Mouse (Mus musculus) heart, embryonic 15.5 days (tissue): ENCODE measurements around the gene Kras. TPM values are rescaled to one million over a fixed set of nuclear protein-coding genes. Genes with fewer than 3 reads are reported as not detected.

ENCODE experiments used
- ATAC-seq: fragments of 200-750 bp; cut with Nextera tagmentation; replicated peaks from 2 replicates; pipeline ENCODE4 v1.8.0; 2017; ENCODE audit warnings: low read depth, moderate TSS enrichment; ENCODE audit not compliant: insufficient number of reproducible peaks, insufficient read depth, low FRiP score
- H3K27ac ChIP-seq: fragments of 300-500 bp; sonication (generic); 2 replicates; pipeline ENCODE4 v1.5.1; 2015; ENCODE audit warnings: mild to moderate bottlenecking, inconsistent platforms
- H3K27me3 ChIP-seq: fragments of 300-500 bp; sonication (generic); 2 replicates; pipeline ENCODE4 v1.6.1; 2015; ENCODE audit warnings: inconsistent platforms
- H3K36me3 ChIP-seq: fragments of 300-500 bp; sonication (generic); 2 replicates; pipeline ENCODE4 v1.6.1; 2015; ENCODE audit warnings: mild to moderate bottlenecking, inconsistent platforms
- H3K4me1 ChIP-seq: fragments of 300-500 bp; sonication (generic); replicated peaks from 2 replicates; pipeline ENCODE4 v1.6.1; 2015; ENCODE audit warnings: inconsistent platforms
- H3K4me2 ChIP-seq: fragments of 300-500 bp; sonication (generic); 2 replicates; pipeline ENCODE4 v1.6.1; 2015; ENCODE audit warnings: inconsistent platforms, mild to moderate bottlenecking, moderate library complexity
- H3K4me3 ChIP-seq: fragments of 300-500 bp; sonication (generic); 2 replicates; pipeline ENCODE4 v1.5.1; 2015; ENCODE audit warnings: mild to moderate bottlenecking, inconsistent platforms
- H3K9ac ChIP-seq: fragments of 300-500 bp; sonication (generic); 2 replicates; pipeline ENCODE4 v1.6.1; 2015; ENCODE audit warnings: mild to moderate bottlenecking, inconsistent platforms
- H3K9me3 ChIP-seq: fragments of 300-500 bp; sonication (generic); replicated peaks from 2 replicates; pipeline ENCODE4 v1.6.1; 2016; ENCODE audit warnings: inconsistent platforms
- WGBS: fragments of 180-500 bp; shearing (Covaris S2); methylation state at CpG from one replicate; pipeline ENCODE4 v1.1.7; 2015; ENCODE audit warnings: mixed read lengths; 5-methylcytosine and 5-hydroxymethylcytosine counted together
- polyA plus RNA-seq: library from polyadenylated mRNA; unstranded; fragments of >200 nt; fragmentation: Nextera tagmentation; extraction: Ambion mirVana; gene quantifications from 2 replicates; pipeline ENCODE4 v1.2.1, GENCODE M21; 2015

Kras gene
- polyA plus RNA-seq, 1 experiment from 2014 or later: 34.8 TPM

DNA sequence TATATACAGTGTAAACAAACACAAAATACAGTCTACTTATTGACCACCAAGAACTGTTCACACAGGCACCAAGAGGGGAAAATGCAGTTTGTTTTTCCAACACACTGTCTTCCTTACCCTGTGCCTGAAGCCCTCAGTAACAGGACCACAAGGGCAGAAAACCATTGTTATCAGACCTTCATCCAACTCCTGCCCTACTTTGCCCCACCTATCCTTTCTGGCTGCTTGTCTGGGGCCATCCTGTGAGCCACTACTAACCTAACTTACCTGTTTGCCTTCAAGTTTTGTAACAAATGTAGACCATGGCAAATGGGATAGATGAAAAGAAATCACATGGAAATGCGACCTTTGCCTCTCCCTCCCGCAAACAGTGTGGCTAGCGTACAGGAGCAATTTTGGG lies 2.2 kb downstream of the Kras start:
- peaks cover 13% of the 10 kb centered on the region for H3K27me3 ChIP-seq
- WGBS: 82% methylated on average over 3 of the region's 3 CpGs
- no peak overlapping the region for H3K9ac ChIP-seq
- peak overlapping the region; percentile 18; the same call in 1 of the 2 replicates for H3K4me2 ChIP-seq
- no peak overlapping the region for H3K27ac ChIP-seq
- ATAC-seq: no peak
- H3K9me3 ChIP-seq: no peaks in the 10 kb centered on the region
- H3K36me3 ChIP-seq: peaks cover 11% of the 10 kb centered on the region; the same call in 1 of the 2 replicates
- peaks cover 14% of the 10 kb centered on the region for H3K4me1 ChIP-seq
- H3K4me3 ChIP-seq: peak overlapping the region; percentile 2; the same call in 1 of the 2 replicates

DNA sequence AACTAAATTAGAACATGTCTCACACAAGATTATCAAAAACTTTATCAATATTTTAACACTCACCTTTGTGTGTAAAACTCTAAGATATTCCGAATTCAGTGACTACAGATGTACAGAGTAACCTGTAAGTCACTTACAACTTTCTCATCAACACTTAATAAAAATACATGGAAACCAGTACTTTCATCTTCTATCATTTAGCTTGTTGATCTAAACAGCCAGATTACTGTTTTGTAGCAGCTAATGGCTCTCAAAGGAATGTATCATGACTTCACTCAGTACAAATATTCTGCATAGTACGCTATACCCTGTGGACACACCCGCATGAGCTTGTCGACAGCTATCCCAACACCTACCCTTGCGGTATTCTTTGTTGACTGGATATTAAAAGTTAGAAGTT lies 3.2 kb downstream of the Kras start:
- H3K4me3 ChIP-seq: no peak overlapping the region
- ATAC-seq: no peak
- peaks cover 14% of the 10 kb centered on the region for H3K4me1 ChIP-seq
- 79% methylated on average over 5 of the region's 5 CpGs for WGBS
- no peaks in the 10 kb centered on the region for H3K9me3 ChIP-seq
- no peak overlapping the region for H3K27ac ChIP-seq
- no peak overlapping the region for H3K4me2 ChIP-seq
- 0 out of 2 replicates have a peak, but pooled peaks cover 5% of the 10 kb centered on the region for H3K27me3 ChIP-seq
- peaks cover 11% of the 10 kb centered on the region; the same call in 1 of the 2 replicates for H3K36me3 ChIP-seq
- H3K9ac ChIP-seq: no peak overlapping the region

GRCm38 (mm10) chr6:145242521-145242920 lies 7.5 kb downstream of the Kras start:
- H3K27me3 ChIP-seq: no peaks in the 10 kb centered on the region
- H3K4me2 ChIP-seq: no peak overlapping the region
- WGBS: 19% methylated on average over 1 of the region's 1 CpGs
- peaks cover 21% of the 10 kb centered on the region for H3K36me3 ChIP-seq
- ATAC-seq: no peak
- H3K27ac ChIP-seq: no peak overlapping the region
- H3K4me1 ChIP-seq: peaks cover 3% of the 10 kb centered on the region
- no peaks in the 10 kb centered on the region for H3K9me3 ChIP-seq
- no peak overlapping the region for H3K4me3 ChIP-seq
- no peak overlapping the region for H3K9ac ChIP-seq

DNA sequence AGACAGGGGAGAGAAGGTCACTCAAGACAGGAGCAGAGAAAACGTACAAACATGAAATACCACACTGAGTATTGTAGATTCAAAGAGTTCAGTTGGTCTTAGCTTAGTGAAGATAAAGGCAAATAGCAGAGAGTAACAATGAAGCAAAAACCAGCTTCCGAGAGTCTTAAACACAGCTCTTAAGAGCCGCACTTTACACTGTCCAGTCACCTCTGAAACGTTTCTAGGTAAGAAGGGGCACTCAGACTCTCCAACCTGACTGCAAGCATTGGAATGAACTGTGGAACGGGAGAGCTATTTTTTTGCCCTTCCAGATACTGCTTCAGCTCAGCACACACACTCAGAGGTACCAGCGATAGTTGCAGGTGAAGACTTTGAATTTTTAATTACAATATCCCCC lies 9.8 kb downstream of the Kras start:
- Histone ChIP-seq H3K4me2 (no peak overlapping the region), H3K36me3 (peaks cover 21% of the 10 kb centered on the region), H3K9ac (no peak overlapping the region), H3K4me1 (no peaks in the 10 kb centered on the region), H3K27ac (no peak overlapping the region), H3K9me3 (no peaks in the 10 kb centered on the region), H3K27me3 (no peaks in the 10 kb centered on the region), H3K4me3 (no peak overlapping the region)
- ATAC-seq: no peak
- 78% methylated on average over 6 of the region's 6 CpGs for WGBS

DNA sequence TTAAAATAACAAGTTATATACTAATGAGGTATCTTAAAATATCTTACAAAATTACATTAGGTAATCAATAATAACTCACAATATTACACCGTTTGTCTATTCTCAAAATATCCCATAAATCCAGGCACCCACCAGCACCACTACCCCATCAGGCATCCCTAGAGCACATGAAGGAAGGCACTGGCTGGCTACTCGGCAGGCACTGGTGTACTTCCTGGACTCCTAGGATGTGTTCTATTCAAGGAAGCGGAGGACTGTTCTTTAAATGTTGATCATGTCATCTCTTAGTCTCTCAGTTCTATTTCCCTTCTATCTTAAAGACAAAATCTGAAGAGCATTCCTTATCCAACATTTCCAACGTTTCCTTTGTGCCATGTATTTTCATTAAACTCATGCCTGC lies 12.9 kb downstream of the Kras start:
- Histone ChIP-seq H3K4me1 (no peaks in the 10 kb centered on the region), H3K4me2 (no peak overlapping the region), H3K9me3 (no peaks in the 10 kb centered on the region), H3K9ac (no peak overlapping the region), H3K27me3 (no peaks in the 10 kb centered on the region), H3K36me3 (peaks cover 15% of the 10 kb centered on the region), H3K4me3 (no peak overlapping the region), H3K27ac (no peak overlapping the region)
- 71% methylated on average over 4 of the region's 4 CpGs for WGBS
- ATAC-seq: no peak

- WGBS: 81% methylated on average over 6 of the region's 6 CpGs
Observed at GRCm38 (mm10) chr6:145235367-145235766, 14.7 kb downstream of the Kras start.

GRCm38 (mm10) chr6:145234391-145234790 lies 15.6 kb downstream of the Kras start:
- H3K4me3 ChIP-seq: no peak overlapping the region
- WGBS: 92% methylated on average over 1 of the region's 1 CpGs
- H3K36me3 ChIP-seq: peaks cover 13% of the 10 kb centered on the region
- no peaks in the 10 kb centered on the region for H3K4me1 ChIP-seq
- no peak for ATAC-seq
- no peaks in the 10 kb centered on the region for H3K27me3 ChIP-seq
- H3K4me2 ChIP-seq: no peak overlapping the region
- H3K27ac ChIP-seq: no peak overlapping the region
- no peak overlapping the region for H3K9ac ChIP-seq
- H3K9me3 ChIP-seq: no peaks in the 10 kb centered on the region

More at GRCm38 (mm10) chr6:145235367-145235766, 14.7 kb downstream of the Kras start:
- Histone ChIP-seq H3K4me1 (no peaks in the 10 kb centered on the region), H3K27ac (no peak overlapping the region), H3K4me3 (no peak overlapping the region), H3K27me3 (no peaks in the 10 kb centered on the region), H3K4me2 (no peak overlapping the region), H3K36me3 (peaks cover 9% of the 10 kb centered on the region), H3K9me3 (no peaks in the 10 kb centered on the region), H3K9ac (no peak overlapping the region)
- no peak for ATAC-seq

- WGBS: 71% methylated on average over 3 of the region's 3 CpGs
- no peak overlapping the region for H3K9ac ChIP-seq
- H3K36me3 ChIP-seq: peaks cover 10% of the 10 kb centered on the region
- no peak overlapping the region for H3K4me3 ChIP-seq
- no peaks in the 10 kb centered on the region for H3K9me3 ChIP-seq
- no peak overlapping the region for H3K27ac ChIP-seq
- no peaks in the 10 kb centered on the region for H3K27me3 ChIP-seq
- no peaks in the 10 kb centered on the region for H3K4me1 ChIP-seq
- H3K4me2 ChIP-seq: no peak overlapping the region
- no peak for ATAC-seq
Observed at GRCm38 (mm10) chr6:145226296-145226695, 23.7 kb downstream of the Kras start.

DNA sequence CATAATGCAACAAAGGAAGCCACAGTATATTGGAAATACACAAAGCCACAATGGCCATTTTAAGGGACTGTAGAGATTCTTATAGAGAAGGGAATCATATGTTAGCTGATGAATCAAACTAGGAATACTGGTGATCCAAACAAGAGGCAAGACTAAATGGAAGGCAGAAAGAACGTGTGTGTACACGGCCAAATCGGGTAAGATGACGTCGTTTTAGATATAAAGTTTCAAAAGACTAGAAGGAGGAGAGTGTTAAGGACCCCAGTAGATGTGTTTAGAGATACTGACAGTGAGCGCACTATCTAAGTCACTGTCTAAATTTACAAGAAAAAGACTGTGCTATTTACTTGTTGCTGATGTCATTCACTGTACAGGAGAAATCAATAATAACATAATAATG lies 25.8 kb downstream of the Kras start:
- Histone ChIP-seq H3K27me3 (no peaks in the 10 kb centered on the region), H3K4me1 (no peaks in the 10 kb centered on the region), H3K36me3 (peaks cover 7% of the 10 kb centered on the region), H3K4me3 (no peak overlapping the region), H3K27ac (no peak overlapping the region), H3K4me2 (no peak overlapping the region), H3K9ac (no peak overlapping the region), H3K9me3 (no peaks in the 10 kb centered on the region)
- no peak for ATAC-seq
- 87% methylated on average over 6 of the region's 6 CpGs for WGBS

- Histone ChIP-seq H3K4me2 (no peak overlapping the region), H3K4me1 (peaks cover 10% of the 10 kb centered on the region), H3K27ac (no peak overlapping the region), H3K9ac (no peak overlapping the region), H3K9me3 (no peaks in the 10 kb centered on the region), H3K27me3 (no peaks in the 10 kb centered on the region), H3K36me3 (peaks cover 28% of the 10 kb centered on the region), H3K4me3 (no peak overlapping the region)
- WGBS: 91% methylated on average over 3 of the region's 3 CpGs
- ATAC-seq: no peak
Observed at GRCm38 (mm10) chr6:145215826-145216225, 34.2 kb downstream of the Kras start.

DNA sequence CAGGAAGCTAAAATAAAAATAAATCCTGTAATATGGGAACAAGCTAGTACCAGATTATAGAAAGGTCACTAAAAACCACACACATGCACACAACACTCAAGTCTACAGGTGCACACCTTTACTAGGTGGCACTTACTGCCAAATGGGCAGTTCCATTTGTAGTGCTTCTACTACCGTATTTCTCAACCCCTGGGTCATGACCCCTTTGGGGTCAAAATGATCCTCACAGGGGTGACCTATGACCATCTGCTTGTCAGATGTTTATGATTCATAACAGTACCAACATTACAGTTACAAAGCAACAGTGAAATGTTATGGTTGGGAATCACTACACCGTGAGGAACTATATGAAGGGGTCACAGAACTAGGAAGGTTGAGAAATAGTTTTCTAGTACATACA lies 36.1 kb downstream of the Kras start:
- WGBS: 87% methylated on average over 2 of the region's 2 CpGs
- Histone ChIP-seq H3K9me3 (no peaks in the 10 kb centered on the region), H3K27me3 (no peaks in the 10 kb centered on the region), H3K27ac (no peak overlapping the region), H3K4me3 (no peak overlapping the region), H3K4me2 (no peak overlapping the region), H3K9ac (no peak overlapping the region), H3K4me1 (peaks cover 16% of the 10 kb centered on the region), H3K36me3 (peaks cover 19% of the 10 kb centered on the region)
- ATAC-seq: no peak
